Mouse (Mus musculus) midbrain, embryonic 15.5 days (tissue): ENCODE results near the gene Pphln1. TPM values are rescaled to one million over a fixed set of nuclear protein-coding genes. Genes with fewer than 3 reads are reported as not detected.

ENCODE experiments used
- ATAC-seq: fragments of 200-750 bp; cut with Nextera tagmentation; replicated peaks from 2 replicates; pipeline ENCODE4 v1.8.0; 2017; ENCODE audit warnings: moderate TSS enrichment
- H3K27ac ChIP-seq: fragments of 300-500 bp; sonication (generic); 2 replicates; pipeline ENCODE4 v1.5.1; 2015; ENCODE audit warnings: mild to moderate bottlenecking, inconsistent platforms
- H3K27me3 ChIP-seq: fragments of 300-500 bp; sonication (generic); replicated peaks from 2 replicates; pipeline ENCODE4 v1.6.1; 2015; ENCODE audit warnings: inconsistent platforms
- H3K36me3 ChIP-seq: fragments of 300-500 bp; sonication (generic); replicated peaks from 2 replicates; pipeline ENCODE4 v1.6.1; 2015; ENCODE audit warnings: inconsistent platforms
- H3K4me1 ChIP-seq: fragments of 300-500 bp; sonication (generic); 2 replicates; pipeline ENCODE4 v1.6.1; 2015; ENCODE audit warnings: inconsistent platforms
- H3K4me2 ChIP-seq: fragments of 300-500 bp; sonication (generic); 2 replicates; pipeline ENCODE4 v1.6.1; 2015; ENCODE audit warnings: inconsistent platforms, mild to moderate bottlenecking, moderate library complexity
- H3K4me3 ChIP-seq: fragments of 300-500 bp; sonication (generic); 2 replicates; pipeline ENCODE4 v1.5.1; 2015; ENCODE audit warnings: mild to moderate bottlenecking, inconsistent platforms
- H3K9ac ChIP-seq: fragments of 300-500 bp; sonication (generic); 2 replicates; pipeline ENCODE4 v1.6.1; 2015; ENCODE audit warnings: mild to moderate bottlenecking, inconsistent platforms
- H3K9me3 ChIP-seq: fragments of 300-500 bp; sonication (generic); 2 replicates; pipeline ENCODE4 v1.6.1; 2016; ENCODE audit warnings: inconsistent platforms
- WGBS: fragments of 180-500 bp; shearing (Covaris S2); methylation state at CpG from one replicate; pipeline ENCODE4 v1.1.7; 2015; ENCODE audit warnings: mixed read lengths; 5-methylcytosine and 5-hydroxymethylcytosine counted together
- polyA plus RNA-seq: library from polyadenylated mRNA; unstranded; fragments of >200 nt; fragmentation: Nextera tagmentation; extraction: Ambion mirVana; gene quantifications from 2 replicates; pipeline ENCODE4 v1.2.1, GENCODE M21; 2015

Pphln1 gene
- polyA plus RNA-seq, 1 experiment from 2014 or later, result 42.1 TPM

DNA sequence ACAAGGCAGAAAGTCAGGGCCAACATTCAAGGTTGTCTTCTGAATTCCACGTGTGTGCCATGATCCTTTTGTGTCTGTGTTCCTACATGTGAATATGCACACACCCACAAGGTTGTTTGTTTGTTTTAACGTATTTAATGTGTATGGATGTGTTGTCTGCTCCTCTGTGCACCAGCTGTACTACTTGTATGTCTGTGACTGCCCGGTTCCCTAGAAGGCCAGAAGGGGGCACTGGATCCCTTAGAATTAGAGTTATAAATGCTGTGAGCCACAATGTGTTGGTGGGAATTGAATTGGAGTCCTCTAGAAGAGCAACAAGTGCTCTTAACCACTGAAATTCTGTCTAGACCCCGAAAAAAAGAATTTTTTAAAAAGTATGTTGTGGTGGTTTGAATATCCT lies 44.1 kb downstream of the Pphln1 start:
- WGBS, result 94% methylated on average over 4 of the region's 4 CpGs
- no peaks in the 10 kb centered on the region for H3K4me1 ChIP-seq
- H3K36me3 ChIP-seq, result peaks cover 10% of the 10 kb centered on the region
- H3K27ac ChIP-seq, result no peak overlapping the region
- no peaks in the 10 kb centered on the region for H3K9me3 ChIP-seq
- no peak overlapping the region for H3K4me3 ChIP-seq
- no peak for ATAC-seq
- no peak overlapping the region for H3K4me2 ChIP-seq
- H3K9ac ChIP-seq, result no peak overlapping the region
- H3K27me3 ChIP-seq, result no peaks in the 10 kb centered on the region

- H3K27me3 ChIP-seq, result no peaks in the 10 kb centered on the region
- WGBS, result 94% methylated on average over 6 of the region's 6 CpGs
- no peak overlapping the region for H3K4me2 ChIP-seq
- peaks cover 10% of the 10 kb centered on the region for H3K36me3 ChIP-seq
- no peak overlapping the region for H3K27ac ChIP-seq
- H3K9ac ChIP-seq, result no peak overlapping the region
- no peaks in the 10 kb centered on the region for H3K4me1 ChIP-seq
- no peak for ATAC-seq
- H3K4me3 ChIP-seq, result no peak overlapping the region
- H3K9me3 ChIP-seq, result no peaks in the 10 kb centered on the region
These were observed 45.5 kb downstream of the Pphln1 start for GRCm38 (mm10) chr15:93443676-93444075.

- H3K36me3 ChIP-seq, result no peaks in the 10 kb centered on the region
These were observed 50.7 kb downstream of the Pphln1 start for GRCm38 (mm10) chr15:93448862-93449261.

DNA sequence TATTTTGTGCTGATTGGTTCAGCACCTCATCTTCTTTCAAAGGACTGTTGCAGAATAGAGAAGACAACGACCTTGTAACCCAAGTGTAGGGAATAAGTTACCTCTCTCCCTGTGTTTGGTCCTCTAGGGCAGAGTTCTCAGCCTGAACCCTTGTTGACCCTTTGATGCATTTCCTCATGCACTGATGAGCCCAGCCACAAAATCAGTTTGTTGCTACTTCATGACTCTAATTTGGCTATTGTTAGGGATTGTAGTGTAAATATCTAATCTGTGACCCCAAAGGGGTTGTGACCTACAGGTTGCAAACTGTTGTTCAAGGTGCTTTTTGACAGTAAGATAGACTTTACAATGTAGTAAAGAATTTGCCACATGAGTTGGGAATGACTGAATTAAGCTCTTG lies 55.1 kb downstream of the Pphln1 start:
- Histone ChIP-seq H3K4me3 (no peak overlapping the region), H3K4me1 (no peaks in the 10 kb centered on the region), H3K4me2 (no peak overlapping the region), H3K9ac (no peak overlapping the region), H3K27me3 (no peaks in the 10 kb centered on the region), H3K27ac (no peak overlapping the region), H3K36me3 (no peaks in the 10 kb centered on the region), H3K9me3 (no peaks in the 10 kb centered on the region)
- no peak for ATAC-seq
- WGBS, result 82% methylated on average over 1 of the region's 1 CpGs

More at GRCm38 (mm10) chr15:93448862-93449261, 50.7 kb downstream of the Pphln1 start:
- Histone ChIP-seq H3K4me1 (no peaks in the 10 kb centered on the region), H3K27ac (no peak overlapping the region), H3K27me3 (no peaks in the 10 kb centered on the region), H3K4me3 (no peak overlapping the region), H3K9ac (no peak overlapping the region), H3K4me2 (no peak overlapping the region), H3K9me3 (no peaks in the 10 kb centered on the region)
- 84% methylated on average over 3 of the region's 3 CpGs for WGBS
- no peak for ATAC-seq

DNA sequence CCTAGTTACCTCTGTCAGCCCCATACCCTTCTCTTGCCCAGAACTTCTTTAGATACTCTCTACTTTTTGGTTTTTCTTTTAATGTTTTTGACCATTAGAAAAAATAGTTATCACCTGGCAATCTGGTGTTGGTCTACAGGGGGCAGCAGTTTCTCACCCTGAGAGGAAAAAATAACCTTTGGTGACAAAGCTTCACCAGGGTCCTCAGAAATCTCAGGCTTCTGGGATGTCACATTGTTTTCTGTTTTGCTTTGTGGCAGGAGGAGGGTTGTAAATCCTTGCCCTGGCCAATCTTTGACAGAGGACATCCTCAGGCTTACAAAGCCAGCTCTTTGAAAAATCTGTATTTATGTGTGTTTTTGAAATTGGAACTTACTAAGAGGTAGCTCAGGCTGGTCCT lies 57.9 kb downstream of the Pphln1 start:
- no peak for ATAC-seq
- H3K4me3 ChIP-seq, result no peak overlapping the region
- no peak overlapping the region for H3K9ac ChIP-seq
- no peak overlapping the region for H3K4me2 ChIP-seq
- no peaks in the 10 kb centered on the region for H3K27me3 ChIP-seq
- no peak overlapping the region for H3K27ac ChIP-seq
- H3K36me3 ChIP-seq, result no peaks in the 10 kb centered on the region
- H3K4me1 ChIP-seq, result no peaks in the 10 kb centered on the region
- H3K9me3 ChIP-seq, result no peaks in the 10 kb centered on the region

- H3K9me3 ChIP-seq, result no peaks in the 10 kb centered on the region
- no peaks in the 10 kb centered on the region for H3K36me3 ChIP-seq
- no peak overlapping the region for H3K4me2 ChIP-seq
- H3K27ac ChIP-seq, result no peak overlapping the region
- 66% methylated on average over 5 of the region's 5 CpGs for WGBS
- no peak overlapping the region for H3K9ac ChIP-seq
- H3K4me3 ChIP-seq, result no peak overlapping the region
- H3K27me3 ChIP-seq, result no peaks in the 10 kb centered on the region
- H3K4me1 ChIP-seq, result no peaks in the 10 kb centered on the region
- no peak for ATAC-seq
These were observed 61.3 kb downstream of the Pphln1 start for GRCm38 (mm10) chr15:93459422-93459821.

DNA sequence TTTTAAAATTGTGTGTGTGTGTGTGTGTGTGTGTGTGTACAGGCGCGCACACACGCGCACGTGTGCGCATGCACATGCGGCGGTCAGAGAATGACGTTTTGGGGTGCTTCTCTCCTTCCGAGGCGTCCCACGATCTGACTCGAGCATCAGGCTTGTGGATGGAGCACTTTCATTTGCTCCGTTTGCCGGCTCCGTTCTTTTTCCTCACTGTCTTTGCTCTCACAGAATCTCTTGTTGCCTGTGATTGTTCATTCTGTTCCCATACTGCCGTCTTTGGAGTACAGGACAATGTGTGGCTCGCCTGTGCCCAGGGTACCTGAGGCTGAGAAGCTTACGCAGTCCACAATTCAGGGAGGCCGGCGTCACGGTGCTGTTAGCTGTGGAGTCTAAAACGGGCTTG lies 62.9 kb downstream of the Pphln1 start:
- no peak for ATAC-seq
- Histone ChIP-seq H3K27me3 (no peaks in the 10 kb centered on the region), H3K36me3 (no peaks in the 10 kb centered on the region), H3K9me3 (no peaks in the 10 kb centered on the region), H3K27ac (no peak overlapping the region), H3K4me3 (no peak overlapping the region), H3K4me2 (no peak overlapping the region), H3K4me1 (no peaks in the 10 kb centered on the region), H3K9ac (no peak overlapping the region)
- 94% methylated on average over 23 of the region's 23 CpGs for WGBS

DNA sequence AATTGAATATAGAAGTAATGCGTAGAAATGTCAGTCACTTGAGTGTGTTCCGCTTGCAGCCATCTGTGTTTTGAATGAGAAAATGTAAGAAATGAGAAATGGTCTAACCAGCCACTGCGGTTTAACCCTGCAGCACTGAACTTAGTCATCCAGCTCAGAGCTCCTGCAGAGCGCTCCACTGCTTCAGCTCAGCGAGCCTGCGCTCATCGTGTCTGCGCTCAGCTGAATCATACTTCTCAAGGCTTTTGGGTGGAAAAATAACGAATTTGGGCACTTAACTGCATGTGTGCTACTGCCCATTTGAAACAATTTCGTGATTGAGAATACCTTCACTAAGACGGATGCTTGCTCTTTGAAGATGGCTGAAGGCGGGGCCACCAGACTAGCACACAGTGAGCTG lies 73.5 kb downstream of the Pphln1 start:
- Histone ChIP-seq H3K27me3 (no peaks in the 10 kb centered on the region), H3K4me1 (peaks cover 12% of the 10 kb centered on the region), H3K4me3 (no peak overlapping the region), H3K27ac (no peak overlapping the region), H3K4me2 (peak overlapping the region; percentile 9; the same call in 1 of the 2 replicates), H3K36me3 (no peaks in the 10 kb centered on the region), H3K9me3 (no peaks in the 10 kb centered on the region), H3K9ac (no peak overlapping the region)
- ATAC-seq, result no peak
- 35% methylated on average over 12 of the region's 12 CpGs for WGBS

DNA sequence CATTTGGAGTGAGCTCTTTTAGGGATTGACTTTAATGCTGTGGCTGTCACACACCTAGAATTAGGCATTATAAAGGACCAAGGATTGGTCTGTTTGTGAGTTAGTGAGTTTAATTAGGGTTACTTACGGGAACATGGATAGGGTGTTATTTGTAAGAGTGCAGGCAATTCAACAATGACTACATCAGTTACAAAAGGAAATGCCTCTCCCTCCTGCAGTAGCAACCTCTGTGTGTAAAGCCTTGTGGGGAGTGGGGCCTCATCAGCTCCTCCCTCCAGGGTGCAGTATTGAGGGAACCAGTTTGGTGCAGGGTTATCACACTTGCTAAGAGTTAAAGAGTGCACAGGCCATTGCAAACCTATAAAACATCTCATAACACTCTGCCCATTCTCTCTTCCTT lies 73.9 kb downstream of the Pphln1 start:
- Histone ChIP-seq H3K4me1 (peaks cover 12% of the 10 kb centered on the region), H3K4me3 (no peak overlapping the region), H3K9me3 (no peaks in the 10 kb centered on the region), H3K27me3 (no peaks in the 10 kb centered on the region), H3K4me2 (peak overlapping the region; percentile 9; the same call in 1 of the 2 replicates), H3K36me3 (no peaks in the 10 kb centered on the region), H3K9ac (no peak overlapping the region), H3K27ac (no peak overlapping the region)
- no peak for ATAC-seq
- 23% methylated on average over 1 of the region's 1 CpGs for WGBS

- H3K4me3 ChIP-seq, result no peak overlapping the region
- 89% methylated on average over 3 of the region's 3 CpGs for WGBS
These were observed 76.1 kb downstream of the Pphln1 start for GRCm38 (mm10) chr15:93474277-93474676.

DNA sequence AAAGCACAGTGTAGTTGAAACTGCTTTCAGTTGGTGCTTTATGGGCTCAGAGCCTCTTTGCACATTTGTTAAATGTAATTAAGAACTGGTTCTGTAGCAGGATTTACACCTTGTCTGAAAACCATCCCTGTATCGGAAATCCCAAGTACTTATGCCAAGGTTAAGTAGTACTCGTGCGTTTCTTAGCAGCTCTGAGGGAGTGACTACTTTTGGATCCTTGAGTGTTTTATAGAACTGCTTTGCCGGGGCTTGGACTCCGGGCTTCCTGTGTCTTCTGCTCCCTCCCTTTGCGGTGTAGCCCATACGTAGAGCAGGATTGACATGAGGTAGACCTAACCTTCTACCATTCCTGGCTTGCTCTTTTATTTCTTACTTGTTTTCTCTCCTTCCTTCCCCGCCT lies 77.5 kb downstream of the Pphln1 start:
- Histone ChIP-seq H3K4me1 (peaks cover 15% of the 10 kb centered on the region), H3K4me3 (no peak overlapping the region), H3K27ac (no peak overlapping the region), H3K9me3 (no peaks in the 10 kb centered on the region), H3K36me3 (no peaks in the 10 kb centered on the region), H3K4me2 (no peak overlapping the region), H3K9ac (no peak overlapping the region), H3K27me3 (no peaks in the 10 kb centered on the region)
- no peak for ATAC-seq
- 87% methylated on average over 8 of the region's 8 CpGs for WGBS

More at GRCm38 (mm10) chr15:93474277-93474676, 76.1 kb downstream of the Pphln1 start:
- no peak for ATAC-seq
- Histone ChIP-seq H3K9me3 (no peaks in the 10 kb centered on the region), H3K27ac (no peak overlapping the region), H3K4me1 (peaks cover 12% of the 10 kb centered on the region), H3K9ac (no peak overlapping the region), H3K27me3 (no peaks in the 10 kb centered on the region), H3K4me2 (no peak overlapping the region), H3K36me3 (no peaks in the 10 kb centered on the region)

DNA sequence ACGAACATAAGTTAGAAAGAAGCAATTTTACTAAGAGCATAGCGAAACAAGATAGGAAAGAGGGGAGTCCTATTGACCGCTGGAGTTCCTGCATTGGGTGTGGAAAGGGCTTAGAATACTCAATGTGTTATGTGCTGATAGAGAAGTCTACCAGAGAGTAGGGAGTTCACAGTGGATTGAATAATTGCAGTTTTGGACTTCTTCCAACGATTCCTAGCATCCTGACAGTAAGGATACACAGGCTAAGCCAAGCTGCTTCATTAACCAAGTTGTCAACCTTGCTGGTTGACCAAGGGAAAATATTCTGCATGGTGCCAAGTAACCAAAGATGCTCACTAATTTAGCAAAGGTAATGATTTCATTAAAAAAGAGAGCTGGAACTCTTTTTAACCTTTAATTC lies 79.6 kb downstream of the Pphln1 start:
- Histone ChIP-seq H3K4me2 (no peak overlapping the region), H3K27ac (no peak overlapping the region), H3K27me3 (no peaks in the 10 kb centered on the region), H3K36me3 (no peaks in the 10 kb centered on the region), H3K4me3 (no peak overlapping the region), H3K9ac (no peak overlapping the region), H3K9me3 (no peaks in the 10 kb centered on the region), H3K4me1 (0 out of 2 replicates have a peak, but pooled peaks cover 3% of the 10 kb centered on the region)
- 91% methylated on average over 4 of the region's 4 CpGs for WGBS
- ATAC-seq, result no peak

GRCm38 (mm10) chr15:93478676-93479075 lies 80.5 kb downstream of the Pphln1 start:
- no peaks in the 10 kb centered on the region for H3K9me3 ChIP-seq
- H3K4me2 ChIP-seq, result no peak overlapping the region
- ATAC-seq, result no peak
- H3K27ac ChIP-seq, result no peak overlapping the region
- 80% methylated on average over 3 of the region's 3 CpGs for WGBS
- no peaks in the 10 kb centered on the region for H3K36me3 ChIP-seq
- no peak overlapping the region for H3K4me3 ChIP-seq
- 0 out of 2 replicates have a peak, but pooled peaks cover 2% of the 10 kb centered on the region for H3K4me1 ChIP-seq
- H3K27me3 ChIP-seq, result no peaks in the 10 kb centered on the region
- no peak overlapping the region for H3K9ac ChIP-seq
